Mouse (Mus musculus): Measurements from ENCODE around the gene Cdh16.

- no peak for TF ChIP-seq CTCF (IDR thresholded peaks at IDR 0.05; ENCODE audit: control insufficient read depth, insufficient read depth, insufficient replicate concordance, low read depth, low read length)
- no peak for TF ChIP-seq POLR2A (IDR thresholded peaks at IDR 0.05; ENCODE audit: control insufficient read depth, low read depth, low read length)
Measured at GRCm38 (mm10) chr8:104630981-104631663, 6.9 kb upstream of the Cdh16 start, which contains the start of gene Rrad.
